Mouse (Mus musculus) forebrain, embryonic 13.5 days (tissue): ENCODE results near the gene Add2. TPM values are rescaled to one million over a fixed set of nuclear protein-coding genes. Genes with fewer than 3 reads are reported as not detected.
A peak's percentile ranks its signal among the peaks of the same experiment; 100 is the strongest.

ENCODE experiments used
- ATAC-seq: fragments of 200-750 bp; cut with Nextera tagmentation; 2 replicates; pipeline ENCODE4 v1.8.0; 2017
- H3K27ac ChIP-seq: fragments of 300-500 bp; sonication (generic); 2 replicates; pipeline ENCODE4 v1.5.1; 2015; ENCODE audit warnings: inconsistent platforms, mild to moderate bottlenecking, moderate library complexity
- H3K27me3 ChIP-seq: fragments of 300-500 bp; sonication (generic); 2 replicates; pipeline ENCODE4 v1.6.1; 2015; ENCODE audit warnings: mild to moderate bottlenecking, inconsistent platforms
- H3K36me3 ChIP-seq: fragments of 300-500 bp; sonication (generic); 2 replicates; pipeline ENCODE4 v1.6.1; 2015; ENCODE audit warnings: mild to moderate bottlenecking, inconsistent platforms; ENCODE audit not compliant: poor library complexity, severe bottlenecking
- H3K4me1 ChIP-seq: fragments of 300-500 bp; sonication (generic); 2 replicates; pipeline ENCODE4 v1.6.1; 2015; ENCODE audit warnings: inconsistent platforms
- H3K4me2 ChIP-seq: fragments of 300-500 bp; sonication (generic); 2 replicates; pipeline ENCODE4 v1.6.1; 2015; ENCODE audit warnings: inconsistent platforms, mild to moderate bottlenecking, moderate library complexity
- H3K4me3 ChIP-seq: fragments of 300-500 bp; sonication (generic); 2 replicates; pipeline ENCODE4 v1.5.1; 2015; ENCODE audit warnings: mild to moderate bottlenecking, inconsistent platforms
- H3K9ac ChIP-seq: fragments of 300-500 bp; sonication (generic); 2 replicates; pipeline ENCODE4 v1.6.1; 2015; ENCODE audit warnings: mild to moderate bottlenecking, inconsistent platforms
- H3K9me3 ChIP-seq: fragments of 300-500 bp; sonication (generic); replicated peaks from 2 replicates; pipeline ENCODE4 v1.6.1; 2016; ENCODE audit warnings: inconsistent platforms
- WGBS: fragments of 180-500 bp; shearing (Covaris S2); methylation state at CpG from one replicate; pipeline ENCODE4 v1.1.7; 2015; 5-methylcytosine and 5-hydroxymethylcytosine counted together
- polyA plus RNA-seq: library from polyadenylated mRNA; unstranded; fragments of >200 nt; fragmentation: Nextera tagmentation; extraction: Ambion mirVana; gene quantifications from 2 replicates; pipeline ENCODE4 v1.2.1, GENCODE M21; 2015

Add2 gene
- polyA plus RNA-seq, 1 experiment from 2014 or later: 155 TPM

DNA sequence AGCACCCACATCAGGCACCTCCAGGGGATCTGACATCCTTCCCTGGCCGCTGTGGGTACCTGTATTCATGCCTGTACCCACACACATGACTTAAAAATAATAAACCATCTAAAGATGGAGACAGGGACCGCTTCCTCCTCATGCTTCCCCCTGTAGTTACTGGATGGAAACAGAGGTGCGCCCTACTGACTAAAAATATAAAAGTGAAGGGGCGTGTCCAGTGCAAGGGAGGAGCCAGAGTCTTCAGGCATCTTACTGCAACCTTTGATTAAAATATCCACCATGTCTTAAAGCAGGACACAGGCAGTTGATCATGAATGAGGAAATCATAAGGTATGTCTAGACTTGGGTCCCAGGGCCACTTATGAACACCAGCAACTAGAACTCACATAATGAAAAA, 97.3 kb downstream of the Add2 start:
- Histone ChIP-seq H3K9me3 (no peaks in the 10 kb centered on the region), H3K27ac (no peak overlapping the region), H3K9ac (no peak overlapping the region), H3K4me1 (peaks cover 5% of the 10 kb centered on the region; the same call in 1 of the 2 replicates), H3K4me2 (no peak overlapping the region), H3K36me3 (peaks cover 6% of the 10 kb centered on the region), H3K4me3 (no peak overlapping the region), H3K27me3 (no peaks in the 10 kb centered on the region)
- no peak for ATAC-seq
- WGBS: 92% methylated on average over 4 of the region's 4 CpGs

DNA sequence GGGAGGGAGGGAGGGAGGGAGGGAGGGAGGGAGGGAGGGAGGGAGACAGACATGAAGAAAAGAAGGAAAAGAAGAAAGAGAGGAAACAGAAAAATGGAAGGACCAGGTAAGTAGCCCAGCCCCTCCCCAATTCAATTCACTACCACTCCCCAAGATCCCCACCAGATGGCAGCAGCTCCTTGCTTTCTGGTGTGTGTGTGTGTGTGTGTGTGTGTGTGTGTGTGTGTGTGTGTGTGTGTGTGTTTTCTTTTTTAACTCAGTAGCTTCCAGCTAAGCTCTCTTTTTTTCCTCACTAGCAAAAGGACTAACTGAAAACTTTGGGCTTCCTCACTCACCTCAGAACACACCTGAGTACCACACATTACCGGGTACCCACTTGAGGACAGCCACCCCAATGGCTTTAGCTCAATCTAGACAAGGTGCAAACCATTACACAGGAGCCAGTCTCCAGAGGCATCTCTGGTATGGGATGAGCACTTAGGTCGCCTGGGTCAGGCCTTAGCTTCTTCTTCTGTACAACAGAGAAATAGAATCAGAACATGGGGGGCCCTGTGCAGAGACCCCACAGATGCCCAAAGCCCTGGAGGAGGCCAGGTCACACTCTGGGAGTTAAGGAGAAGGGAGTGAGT, 98.6 kb downstream of the Add2 start:
- 64% methylated on average over 2 of the region's 2 CpGs for WGBS
- no peak overlapping the region for H3K4me3 ChIP-seq

DNA sequence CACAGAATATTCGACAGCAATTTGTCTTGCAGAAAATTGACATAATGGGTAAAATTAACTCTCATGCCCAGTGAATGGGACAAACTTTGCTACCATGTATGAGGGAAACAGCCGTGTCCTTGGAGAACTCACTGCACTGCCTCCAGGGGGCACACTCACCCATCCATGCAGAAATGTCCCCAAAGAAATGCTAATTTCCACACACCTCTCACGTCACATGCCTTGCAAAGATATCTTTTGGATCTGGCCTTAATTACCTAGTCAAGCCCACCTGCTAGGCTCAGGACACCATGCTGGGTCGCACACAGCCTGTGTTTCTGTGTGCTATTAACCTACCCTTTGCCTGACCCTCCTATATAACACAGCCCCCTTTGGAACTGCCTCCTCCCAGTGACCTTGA, 100.0 kb downstream of the Add2 start:
- ATAC-seq: 0 out of 2 replicates have a peak, but pooled peaks have one; percentile 14

More for the DNA sequence above, 98.6 kb downstream of the Add2 start:
- Histone ChIP-seq H3K27ac (no peak overlapping the region), H3K27me3 (no peaks in the 10 kb centered on the region), H3K4me1 (peaks cover 5% of the 10 kb centered on the region; the same call in 1 of the 2 replicates), H3K9ac (no peak overlapping the region), H3K36me3 (no peaks in the 10 kb centered on the region), H3K4me2 (no peak overlapping the region), H3K9me3 (no peaks in the 10 kb centered on the region)
- peak; percentile 48; the same call in 1 of the 2 replicates for ATAC-seq

DNA sequence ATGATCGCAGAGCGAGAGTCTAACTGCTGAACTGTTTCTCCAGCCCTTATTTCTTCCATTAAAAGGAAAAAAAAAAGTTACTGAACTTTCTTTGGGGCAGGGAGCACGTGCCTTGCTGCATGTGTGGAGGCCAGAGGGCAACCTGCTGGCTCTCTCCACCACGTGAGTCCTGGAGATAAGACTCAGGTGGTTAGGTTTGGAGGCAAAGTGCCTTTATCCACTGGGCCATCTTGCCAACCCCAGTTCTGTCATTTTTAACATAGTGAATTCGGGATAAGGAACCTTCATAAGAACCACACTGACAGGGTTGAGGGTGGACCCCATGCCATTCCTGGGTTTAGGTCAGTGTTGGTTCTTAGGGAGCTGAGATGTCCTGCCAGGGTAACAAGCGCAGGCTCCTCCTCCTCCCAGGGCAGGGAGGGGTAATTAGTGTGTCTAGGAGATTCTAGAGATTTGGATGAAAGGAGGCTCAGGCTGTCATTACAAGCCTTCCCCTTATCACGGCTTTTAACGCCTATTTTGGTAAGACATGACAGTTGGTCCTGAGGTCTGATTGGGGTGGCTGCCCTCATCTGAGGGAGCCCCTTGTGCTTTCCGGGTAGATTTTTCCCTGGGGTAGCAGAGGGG, 101.5 kb downstream of the Add2 start:
- no peaks in the 10 kb centered on the region for H3K9me3 ChIP-seq
- no peaks in the 10 kb centered on the region for H3K27me3 ChIP-seq
- no peak for ATAC-seq
- WGBS: 82% methylated on average over 9 of the region's 9 CpGs
- H3K4me1 ChIP-seq: peaks cover 5% of the 10 kb centered on the region; the same call in 1 of the 2 replicates
- H3K36me3 ChIP-seq: no peaks in the 10 kb centered on the region
- no peak overlapping the region for H3K27ac ChIP-seq
- H3K4me3 ChIP-seq: no peak overlapping the region
- H3K9ac ChIP-seq: no peak overlapping the region
- no peak overlapping the region for H3K4me2 ChIP-seq

More for the DNA sequence above, 100.0 kb downstream of the Add2 start:
- Histone ChIP-seq H3K9ac (no peak overlapping the region), H3K4me2 (no peak overlapping the region), H3K27me3 (no peaks in the 10 kb centered on the region), H3K4me1 (peaks cover 5% of the 10 kb centered on the region; the same call in 1 of the 2 replicates), H3K36me3 (no peaks in the 10 kb centered on the region), H3K27ac (no peak overlapping the region), H3K9me3 (no peaks in the 10 kb centered on the region), H3K4me3 (no peak overlapping the region)
- WGBS: 50% methylated on average over 4 of the region's 4 CpGs

DNA sequence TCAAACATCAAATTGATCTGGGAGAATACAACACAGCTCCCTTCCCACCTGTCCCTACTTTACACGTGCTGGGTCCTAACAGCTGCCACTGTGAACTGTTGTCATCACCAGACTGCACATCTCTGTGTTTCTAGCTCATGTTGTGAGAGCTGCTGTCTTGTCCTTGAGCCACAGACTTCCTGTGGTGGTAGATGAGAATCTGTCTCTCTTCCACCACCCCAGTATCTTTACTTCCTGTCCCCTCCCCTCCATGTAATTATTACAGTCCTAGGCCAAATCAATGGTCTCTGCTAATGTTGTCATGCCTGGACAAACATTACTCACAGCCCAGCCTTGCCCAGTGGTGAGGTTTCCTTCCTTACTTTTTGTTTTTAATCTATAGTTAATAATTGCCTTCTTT, 105.4 kb downstream of the Add2 start:
- Histone ChIP-seq H3K4me2 (no peak overlapping the region), H3K9me3 (0 out of 2 replicates have a peak, but pooled peaks cover 3% of the 10 kb centered on the region), H3K4me1 (no peaks in the 10 kb centered on the region), H3K27ac (no peak overlapping the region), H3K4me3 (no peak overlapping the region), H3K9ac (no peak overlapping the region), H3K36me3 (no peaks in the 10 kb centered on the region), H3K27me3 (no peaks in the 10 kb centered on the region)
- ATAC-seq: no peak
- 75% methylated on average over 1 of the region's 1 CpGs for WGBS

DNA sequence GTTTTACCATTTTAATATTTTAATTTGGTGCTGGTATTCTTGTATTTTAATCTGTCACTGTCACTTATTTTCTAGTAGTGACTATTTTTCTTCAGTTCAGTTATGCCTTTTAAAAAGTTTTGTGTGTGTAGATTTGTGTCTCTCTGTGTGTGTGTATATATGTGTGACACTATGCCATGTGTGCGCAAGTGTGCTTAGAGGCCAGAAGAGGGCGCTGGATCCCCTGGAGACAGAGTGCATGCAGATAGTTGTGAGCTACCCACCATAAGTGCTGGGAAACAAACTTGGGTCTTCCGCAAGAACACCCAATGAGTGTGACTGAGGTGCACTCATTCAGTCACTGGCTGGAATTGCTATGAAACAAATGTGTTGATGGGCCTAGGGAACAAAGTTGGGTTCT, 107.7 kb downstream of the Add2 start:
- 80% methylated on average over 3 of the region's 3 CpGs for WGBS
- Histone ChIP-seq H3K9ac (no peak overlapping the region), H3K36me3 (no peaks in the 10 kb centered on the region), H3K4me3 (no peak overlapping the region), H3K27me3 (no peaks in the 10 kb centered on the region), H3K9me3 (0 out of 2 replicates have a peak, but pooled peaks cover 3% of the 10 kb centered on the region), H3K27ac (no peak overlapping the region), H3K4me2 (no peak overlapping the region), H3K4me1 (no peaks in the 10 kb centered on the region)
- no peak for ATAC-seq

DNA sequence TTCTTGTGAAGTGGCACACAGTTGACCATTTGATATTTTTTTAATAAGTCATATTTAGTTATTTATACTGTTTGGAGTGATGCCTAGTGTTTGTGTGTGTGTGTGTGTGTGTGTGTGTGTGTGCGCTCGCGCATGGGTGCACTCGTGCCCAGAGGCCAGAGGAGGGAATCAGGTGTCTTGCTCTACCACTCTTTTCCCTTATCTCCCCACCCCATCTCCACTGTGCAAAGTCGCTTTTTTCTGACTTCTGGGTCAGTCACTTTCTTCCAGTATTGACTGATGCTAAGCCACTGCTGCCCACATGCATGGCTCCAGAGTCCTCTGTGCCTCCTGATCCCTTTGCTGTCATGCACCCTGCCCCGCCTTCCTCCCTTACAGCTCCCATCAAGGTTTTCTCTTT, 112.8 kb downstream of the Add2 start:
- Histone ChIP-seq H3K27ac (no peak overlapping the region), H3K27me3 (no peaks in the 10 kb centered on the region), H3K36me3 (no peaks in the 10 kb centered on the region), H3K4me2 (no peak overlapping the region), H3K9ac (no peak overlapping the region), H3K4me1 (no peaks in the 10 kb centered on the region), H3K4me3 (no peak overlapping the region), H3K9me3 (0 out of 2 replicates have a peak, but pooled peaks cover 2% of the 10 kb centered on the region)
- ATAC-seq: no peak
- WGBS: 85% methylated on average over 6 of the region's 6 CpGs

DNA sequence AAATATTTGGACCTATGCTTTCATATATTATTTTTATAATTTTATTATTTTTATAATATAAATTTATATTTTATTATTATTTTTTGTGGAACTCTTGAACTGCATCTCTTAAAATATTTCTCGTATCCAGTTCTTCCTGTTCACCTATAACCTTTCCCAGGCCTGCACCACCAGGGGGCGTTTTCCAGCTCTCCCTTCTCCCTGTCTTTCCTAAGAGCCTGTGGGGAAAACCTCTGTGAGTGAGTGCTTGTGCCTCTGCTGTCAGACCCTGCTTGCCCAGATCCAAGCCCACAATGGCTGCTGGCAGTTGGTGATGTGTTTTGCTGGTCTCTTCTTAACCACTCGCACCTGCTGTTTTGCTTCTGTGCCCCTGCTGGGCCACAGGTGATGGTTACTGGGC, 113.3 kb downstream of the Add2 start:
- H3K27ac ChIP-seq: no peak overlapping the region
- no peaks in the 10 kb centered on the region for H3K9me3 ChIP-seq
- no peaks in the 10 kb centered on the region for H3K27me3 ChIP-seq
- H3K9ac ChIP-seq: no peak overlapping the region
- 10% methylated on average over 3 of the region's 3 CpGs for WGBS
- no peaks in the 10 kb centered on the region for H3K36me3 ChIP-seq
- H3K4me3 ChIP-seq: no peak overlapping the region
- peak; percentile 69; the same call in 1 of the 2 replicates for ATAC-seq
- H3K4me1 ChIP-seq: no peaks in the 10 kb centered on the region
- no peak overlapping the region for H3K4me2 ChIP-seq

DNA sequence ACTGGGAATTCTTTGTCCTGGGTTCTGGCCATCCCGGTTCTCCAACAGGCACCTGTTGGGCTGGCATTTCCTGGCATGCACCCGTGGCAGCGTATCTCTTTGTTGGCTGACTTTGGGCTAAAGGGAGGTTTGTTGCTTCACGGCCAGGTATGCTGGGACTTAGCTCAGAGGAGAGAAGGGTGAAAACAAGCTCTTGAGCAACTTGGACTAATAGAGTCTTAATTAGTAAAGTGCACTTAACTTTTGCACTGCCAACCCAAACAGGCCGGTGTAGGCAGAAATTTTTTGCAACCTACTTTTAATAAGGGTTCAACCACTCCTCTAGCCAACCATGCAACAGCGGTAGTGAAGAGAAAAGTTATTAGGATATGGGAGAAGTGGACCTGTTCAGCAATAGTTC, 116.5 kb downstream of the Add2 start:
- Histone ChIP-seq H3K4me3 (no peak overlapping the region), H3K9ac (no peak overlapping the region), H3K4me2 (no peak overlapping the region), H3K4me1 (no peaks in the 10 kb centered on the region), H3K27ac (no peak overlapping the region), H3K27me3 (no peaks in the 10 kb centered on the region), H3K9me3 (0 out of 2 replicates have a peak, but pooled peaks cover 4% of the 10 kb centered on the region), H3K36me3 (no peaks in the 10 kb centered on the region)
- WGBS: 96% methylated on average over 6 of the region's 6 CpGs
- ATAC-seq: no peak

DNA sequence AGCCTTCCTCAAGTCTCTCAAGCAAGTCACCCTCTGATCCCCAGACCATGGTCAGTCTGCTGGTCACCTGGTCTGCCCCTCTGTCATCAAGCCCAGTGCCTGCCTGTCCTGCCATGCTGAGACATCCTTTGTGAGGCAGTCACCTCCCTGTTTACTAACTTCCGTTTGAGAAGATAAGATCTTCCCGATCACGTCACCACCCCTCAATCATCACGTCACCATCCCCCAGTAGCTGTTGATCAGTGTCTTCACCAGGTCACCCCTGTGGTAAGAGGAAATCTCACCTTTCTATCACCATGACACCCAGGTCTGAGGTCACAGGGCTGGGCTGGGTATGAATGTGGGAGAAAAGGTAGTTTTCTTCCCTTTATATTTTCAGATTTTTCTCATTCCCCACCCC, 120.0 kb downstream of the Add2 start:
- Histone ChIP-seq H3K27me3 (no peaks in the 10 kb centered on the region), H3K9ac (no peak overlapping the region), H3K9me3 (0 out of 2 replicates have a peak, but pooled peaks cover 4% of the 10 kb centered on the region), H3K36me3 (no peaks in the 10 kb centered on the region), H3K4me1 (no peaks in the 10 kb centered on the region), H3K27ac (no peak overlapping the region), H3K4me3 (no peak overlapping the region), H3K4me2 (no peak overlapping the region)
- WGBS: 89% methylated on average over 4 of the region's 4 CpGs
- ATAC-seq: no peak

DNA sequence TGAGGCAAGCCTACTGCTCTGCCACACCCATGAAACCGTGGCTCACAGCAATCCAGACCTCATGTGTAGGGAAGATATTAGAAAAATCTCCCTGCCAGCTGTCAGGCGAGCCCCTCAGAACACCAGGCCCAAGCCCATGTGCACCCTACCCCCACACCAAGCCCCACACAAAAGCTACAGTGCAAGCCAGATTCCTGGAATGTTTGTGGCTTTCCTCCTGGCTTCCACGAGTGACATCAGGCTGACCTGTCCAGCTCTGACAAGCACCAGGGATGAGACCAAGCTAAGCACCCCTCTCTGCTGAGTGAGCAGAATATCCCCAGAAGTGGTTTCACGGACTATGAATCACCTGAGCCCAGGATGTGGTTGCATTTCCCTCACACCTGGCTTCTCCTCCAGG, 120.5 kb downstream of the Add2 start:
- Histone ChIP-seq H3K27ac (no peak overlapping the region), H3K36me3 (no peaks in the 10 kb centered on the region), H3K27me3 (no peaks in the 10 kb centered on the region), H3K9me3 (0 out of 2 replicates have a peak, but pooled peaks cover 4% of the 10 kb centered on the region), H3K4me2 (no peak overlapping the region), H3K4me1 (no peaks in the 10 kb centered on the region), H3K4me3 (no peak overlapping the region), H3K9ac (no peak overlapping the region)
- ATAC-seq: no peak
- WGBS: 59% methylated on average over 4 of the region's 4 CpGs

DNA sequence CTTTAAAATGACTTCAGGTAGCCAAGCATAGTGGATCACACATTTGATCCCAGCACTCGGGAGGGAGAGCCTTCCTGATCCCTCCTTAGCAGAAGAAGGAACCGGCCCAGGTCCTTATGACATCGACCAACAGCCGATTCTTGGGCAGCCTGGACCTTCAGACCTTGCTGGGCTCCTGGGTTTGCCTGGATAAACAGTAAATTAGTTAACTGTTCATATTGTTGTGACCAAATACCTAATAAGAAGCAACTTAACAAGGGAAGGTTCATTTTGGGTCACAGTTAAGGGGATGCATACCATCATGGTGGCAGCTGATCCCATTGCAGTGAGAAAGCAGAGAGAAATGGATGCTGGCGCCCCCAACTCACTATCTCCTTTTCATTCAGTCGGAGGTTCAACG, 124.2 kb downstream of the Add2 start:
- no peak overlapping the region for H3K4me3 ChIP-seq
- H3K4me1 ChIP-seq: peaks cover 8% of the 10 kb centered on the region
- H3K9me3 ChIP-seq: 0 out of 2 replicates have a peak, but pooled peaks cover 4% of the 10 kb centered on the region
- H3K27ac ChIP-seq: no peak overlapping the region
- no peaks in the 10 kb centered on the region for H3K36me3 ChIP-seq
- 92% methylated on average over 7 of the region's 7 CpGs for WGBS
- no peak overlapping the region for H3K4me2 ChIP-seq
- H3K27me3 ChIP-seq: no peaks in the 10 kb centered on the region
- no peak overlapping the region for H3K9ac ChIP-seq
- no peak for ATAC-seq
